Mouse (Mus musculus) left cerebral cortex, adult 9 months (tissue): ENCODE results near the gene Mcm2.

Source experiments
- DNase-seq, 2 experiments: peaks; one replicate each; pipeline ENCODE4 v3.0.0; 2022; ENCODE audit warnings: low spot score in 2 of 2

Mcm2 gene

DNA sequence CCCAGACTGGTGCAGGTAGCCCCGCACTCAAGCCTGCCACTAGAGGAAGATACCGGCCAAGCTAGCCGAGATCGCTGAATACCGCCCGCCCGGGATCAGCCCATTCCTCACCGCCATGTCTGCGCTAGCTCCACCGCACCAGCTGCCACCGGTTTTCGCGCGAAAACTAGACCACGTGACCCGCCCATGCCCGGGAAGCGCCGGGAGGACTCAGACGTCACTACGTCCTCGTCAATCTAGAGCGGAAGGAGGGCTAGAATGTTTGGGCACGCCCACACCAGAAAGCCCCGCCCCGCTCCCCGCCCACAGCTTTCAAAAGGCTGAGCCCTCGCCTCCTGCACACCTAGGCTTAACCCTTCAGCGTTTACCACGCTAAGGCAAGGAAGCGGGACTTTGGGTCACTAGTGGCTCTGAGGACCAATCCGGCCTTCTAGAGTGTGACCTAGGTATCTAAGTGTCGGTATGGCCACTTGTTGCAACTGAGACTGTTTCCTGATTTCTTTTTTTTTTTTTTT, at the start of gene Mcm2:
TSS of gene Mcm2 (minus strand) at position 247 of the 515 bp plus-strand sequence.
- peak; percentile 68 to 88 for DNase-seq

DNA sequence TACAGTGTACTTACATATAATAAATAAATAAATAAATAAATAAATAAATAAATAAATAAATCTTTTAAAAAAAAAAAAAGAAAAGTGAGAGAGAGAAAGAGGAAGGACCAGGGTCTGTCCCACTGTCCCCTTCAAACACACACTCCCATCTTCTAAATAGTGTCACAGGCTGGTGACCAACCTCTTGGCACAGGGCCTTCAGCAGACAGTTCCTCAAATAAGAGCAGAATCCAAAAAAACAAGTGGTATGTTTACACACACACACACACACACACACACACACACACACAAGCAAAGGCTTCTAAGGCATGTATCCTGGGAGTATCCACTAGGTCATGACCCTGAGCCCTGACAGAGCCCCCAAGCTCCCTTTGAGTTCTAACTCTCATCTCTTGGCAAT, 49.2 kb upstream of the Mcm2 start:
- DNase-seq, result no peak

DNA sequence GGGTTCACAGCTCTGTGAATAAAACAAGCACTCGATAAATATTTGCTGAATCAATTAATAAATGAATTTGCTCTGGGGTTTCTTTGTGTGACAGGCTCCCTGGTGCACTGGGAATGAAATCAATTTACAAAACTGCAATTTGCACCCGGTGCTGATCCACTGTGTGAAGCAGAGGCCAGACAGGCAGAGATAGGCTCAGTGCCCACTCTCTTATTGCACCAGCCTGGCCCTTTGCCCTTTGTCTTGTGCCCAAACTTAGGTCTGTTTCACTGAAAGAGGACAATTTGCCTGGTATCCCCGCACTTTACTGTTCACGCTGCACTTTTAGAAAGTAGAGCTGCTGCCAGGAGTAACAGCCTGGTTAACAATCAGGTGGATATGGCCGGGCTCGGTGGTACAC, 47.9 kb upstream of the Mcm2 start:
- DNase-seq, result no peak

DNA sequence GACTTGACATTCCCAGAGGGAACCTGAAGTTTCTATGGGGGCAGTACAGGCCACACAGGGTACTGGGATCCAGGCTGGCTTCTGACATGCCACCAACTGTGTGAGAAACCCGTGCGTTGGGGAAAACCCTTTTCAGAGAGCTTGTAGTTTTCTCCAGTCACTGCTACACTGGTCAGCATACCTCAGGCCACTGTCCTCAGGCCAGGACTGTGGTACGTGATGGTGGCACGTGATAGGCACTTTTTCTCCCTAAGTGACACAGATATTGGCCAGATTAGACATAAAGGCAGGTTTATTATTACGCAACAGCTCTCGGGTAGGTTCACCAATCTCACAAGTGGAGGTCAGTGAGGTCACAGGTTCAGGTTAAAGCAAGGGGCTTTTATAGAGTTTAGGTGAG, 45.1 kb upstream of the Mcm2 start:
- no peak for DNase-seq

DNA sequence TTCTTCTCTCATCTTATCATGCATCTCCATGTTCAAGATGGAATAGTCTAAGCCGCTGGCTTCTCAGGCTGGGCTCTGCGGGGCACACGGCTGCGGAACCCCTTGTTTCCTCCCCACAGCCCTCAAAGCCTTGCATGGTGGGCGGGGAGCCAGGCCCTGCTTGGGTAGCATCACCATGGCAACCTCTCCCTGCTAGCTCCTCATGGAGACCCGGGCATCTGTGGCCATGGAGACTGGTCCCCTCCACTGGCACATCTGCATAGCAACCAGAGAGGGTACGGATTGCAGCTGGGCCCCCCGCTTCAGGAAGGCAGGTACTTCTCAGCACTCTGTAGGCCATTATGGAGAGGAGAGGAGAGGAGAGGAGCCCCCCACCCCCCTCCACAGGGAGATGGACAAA, 44.0 kb upstream of the Mcm2 start:
- DNase-seq, result peak in 1 of 2 experiments; percentile 54

DNA sequence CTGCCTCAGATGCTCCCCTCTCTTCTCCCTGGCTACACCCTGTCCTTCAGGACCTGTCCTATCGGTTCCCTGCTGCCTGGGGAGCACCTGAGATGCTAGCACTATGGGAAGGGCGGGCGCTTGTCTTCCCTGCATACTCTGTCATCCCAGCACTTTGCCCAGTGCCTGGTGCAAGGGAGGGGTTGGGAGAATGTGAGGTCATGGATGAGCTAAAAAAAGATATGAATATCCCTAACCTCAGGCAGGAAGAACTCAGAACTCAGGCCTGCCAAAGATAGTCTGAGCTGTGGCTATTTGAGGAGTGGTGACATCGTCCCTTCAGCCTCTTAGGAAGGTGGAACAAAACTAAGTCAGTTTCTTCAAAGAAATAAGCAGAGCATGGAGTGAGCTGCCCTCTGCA, 43.0 kb upstream of the Mcm2 start:
- DNase-seq, result no peak

DNA sequence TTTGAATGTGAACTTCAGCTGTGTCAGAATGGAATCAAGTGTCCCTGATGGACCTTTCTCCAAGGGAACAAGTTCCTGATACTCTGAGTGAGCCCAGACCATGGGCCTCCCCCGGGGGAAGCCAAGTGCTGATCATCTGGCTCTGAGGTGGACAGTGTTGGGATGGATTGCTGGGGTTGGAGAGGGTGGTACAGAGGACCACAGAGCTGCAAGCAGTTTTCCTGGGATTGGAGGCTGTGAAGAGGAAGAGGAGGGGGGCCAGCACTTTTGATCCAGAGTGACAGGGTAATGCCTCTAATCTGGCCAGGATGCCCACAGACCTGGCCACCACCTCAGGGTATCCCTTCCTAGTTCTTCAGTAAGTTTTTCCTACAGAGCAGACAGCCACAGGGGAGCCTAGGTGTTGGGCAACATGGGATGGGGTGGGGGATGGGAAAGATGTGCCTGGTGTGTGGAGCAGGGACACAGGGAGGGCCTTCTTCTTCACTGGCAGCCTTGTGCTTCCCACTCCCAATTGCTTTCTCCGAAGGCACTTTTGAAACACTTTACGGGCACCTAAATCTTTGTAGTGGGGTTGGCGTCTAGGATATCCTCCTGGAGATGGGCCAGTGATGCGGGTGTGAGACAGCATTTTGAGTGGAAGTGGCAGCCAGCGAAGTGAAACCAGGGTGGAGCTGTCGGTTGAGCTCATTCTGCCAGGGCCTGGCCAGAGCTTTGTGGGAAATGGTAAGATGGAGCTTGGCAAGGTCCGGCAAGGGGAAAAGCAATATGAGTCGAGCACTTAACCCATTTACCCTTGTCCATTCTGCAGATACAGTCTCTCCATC, 41.7 kb upstream of the Mcm2 start:
- DNase-seq, result no peak

DNA sequence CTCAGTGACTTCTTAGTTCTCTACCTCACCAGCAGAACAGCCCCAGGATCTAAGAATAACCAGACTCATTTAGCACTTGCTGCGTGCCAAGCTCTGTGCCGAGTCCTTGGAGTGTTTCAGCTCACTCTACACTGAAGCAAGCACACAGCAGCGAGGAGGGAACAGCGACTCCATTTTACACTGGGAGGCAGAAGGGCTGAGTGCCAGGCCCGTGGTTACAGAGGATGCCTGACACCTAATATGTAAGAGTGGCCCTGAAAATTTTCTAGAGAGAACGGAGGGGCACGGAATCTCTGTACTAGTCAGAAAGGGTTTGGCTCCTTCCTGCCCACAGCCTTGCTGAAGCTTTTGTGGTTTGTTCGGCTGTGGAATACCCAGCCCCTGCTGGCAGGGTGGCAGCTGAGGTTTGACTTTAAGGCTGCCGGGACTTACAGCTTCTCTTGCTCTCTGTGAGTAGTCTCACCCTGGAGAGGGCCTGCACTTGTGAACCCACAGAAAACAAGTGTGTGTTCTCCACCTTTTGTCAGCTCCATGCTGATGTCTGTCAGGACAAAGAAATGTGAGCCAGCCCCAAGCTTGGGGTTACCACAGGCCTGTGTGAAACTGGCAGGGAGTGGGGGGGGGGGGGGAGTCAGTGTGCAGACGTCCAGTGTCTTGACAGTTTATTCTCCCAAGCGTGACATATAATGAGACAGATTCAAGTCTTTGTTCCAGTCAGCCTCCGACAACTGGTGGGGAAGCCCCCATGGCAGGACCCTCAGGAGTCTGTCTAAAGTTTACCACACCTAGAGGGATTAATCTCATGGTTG, 40.9 kb upstream of the Mcm2 start:
- peak in 1 of 2 experiments; percentile 76 for DNase-seq

DNA sequence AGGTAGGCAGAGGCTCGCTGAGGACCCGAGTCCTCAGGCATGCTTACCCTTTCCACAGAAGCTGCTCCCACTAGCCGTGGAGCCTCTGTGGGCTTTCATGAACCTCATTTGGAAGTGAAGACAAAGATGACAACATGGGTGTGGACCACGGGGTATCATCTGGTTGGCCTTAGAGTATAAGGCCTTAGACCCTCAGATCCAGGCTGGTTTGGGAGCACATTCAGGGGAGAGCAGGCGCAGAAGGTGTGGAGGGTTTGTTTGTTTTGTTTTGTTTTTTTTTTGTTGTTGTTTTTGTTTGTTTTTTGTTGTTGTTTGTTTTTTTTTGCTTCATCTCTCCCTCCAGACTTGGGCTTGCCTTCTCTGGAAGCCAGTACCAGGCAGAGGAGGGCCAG, 40.1 kb upstream of the Mcm2 start:
- no peak for DNase-seq

DNA sequence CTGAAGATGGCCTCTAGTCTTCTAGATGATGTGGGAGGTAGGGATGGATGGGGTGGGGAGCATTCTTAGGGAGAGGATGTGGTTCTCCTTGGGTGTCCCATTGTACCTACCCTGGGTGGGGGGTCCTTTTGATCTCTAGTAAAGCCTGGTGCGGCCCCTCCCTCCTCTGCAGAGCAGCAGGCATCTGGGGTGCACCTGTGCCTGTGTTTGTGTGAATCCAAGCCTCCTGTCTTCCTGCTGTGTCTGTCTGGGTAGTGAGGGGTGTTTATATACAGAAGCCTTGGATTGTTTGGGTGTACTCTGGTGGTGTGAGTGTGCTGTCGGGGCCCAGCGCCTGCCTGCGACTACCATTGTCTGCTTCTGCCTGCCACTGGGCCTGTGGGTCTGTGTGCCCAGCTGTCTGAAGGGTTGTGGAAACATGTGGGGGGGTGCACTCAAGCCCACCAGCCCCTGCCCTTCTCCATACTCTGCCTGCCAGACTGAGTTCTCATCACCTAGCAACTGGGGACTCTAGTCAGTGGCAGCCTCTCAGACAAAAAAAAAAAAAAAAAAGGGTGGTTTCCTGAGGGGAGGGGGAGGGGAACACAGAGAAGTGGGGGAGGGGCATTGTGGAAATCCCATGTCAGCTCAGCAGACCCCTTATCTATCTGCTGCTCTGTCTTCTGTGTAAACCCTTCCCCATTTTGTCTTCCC, 39.5 kb upstream of the Mcm2 start:
- no peak for DNase-seq

DNA sequence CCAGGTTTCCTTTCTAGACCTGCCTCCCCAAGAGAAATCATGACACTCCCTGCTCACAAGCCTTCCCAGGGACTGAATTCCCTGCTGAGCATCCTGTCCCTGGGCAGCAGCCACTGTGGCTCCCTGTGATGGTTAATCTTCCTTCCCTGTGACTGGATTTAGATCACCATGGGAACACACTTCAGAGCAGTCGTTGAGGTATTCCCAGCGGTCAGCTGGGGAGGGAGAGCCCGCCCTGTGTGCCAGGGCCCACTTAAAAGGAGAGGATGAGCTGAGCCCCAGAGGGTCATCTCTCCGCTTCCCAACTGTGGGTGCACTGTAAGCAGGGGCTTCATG, 38.6 kb upstream of the Mcm2 start:
- DNase-seq, result no peak

DNA sequence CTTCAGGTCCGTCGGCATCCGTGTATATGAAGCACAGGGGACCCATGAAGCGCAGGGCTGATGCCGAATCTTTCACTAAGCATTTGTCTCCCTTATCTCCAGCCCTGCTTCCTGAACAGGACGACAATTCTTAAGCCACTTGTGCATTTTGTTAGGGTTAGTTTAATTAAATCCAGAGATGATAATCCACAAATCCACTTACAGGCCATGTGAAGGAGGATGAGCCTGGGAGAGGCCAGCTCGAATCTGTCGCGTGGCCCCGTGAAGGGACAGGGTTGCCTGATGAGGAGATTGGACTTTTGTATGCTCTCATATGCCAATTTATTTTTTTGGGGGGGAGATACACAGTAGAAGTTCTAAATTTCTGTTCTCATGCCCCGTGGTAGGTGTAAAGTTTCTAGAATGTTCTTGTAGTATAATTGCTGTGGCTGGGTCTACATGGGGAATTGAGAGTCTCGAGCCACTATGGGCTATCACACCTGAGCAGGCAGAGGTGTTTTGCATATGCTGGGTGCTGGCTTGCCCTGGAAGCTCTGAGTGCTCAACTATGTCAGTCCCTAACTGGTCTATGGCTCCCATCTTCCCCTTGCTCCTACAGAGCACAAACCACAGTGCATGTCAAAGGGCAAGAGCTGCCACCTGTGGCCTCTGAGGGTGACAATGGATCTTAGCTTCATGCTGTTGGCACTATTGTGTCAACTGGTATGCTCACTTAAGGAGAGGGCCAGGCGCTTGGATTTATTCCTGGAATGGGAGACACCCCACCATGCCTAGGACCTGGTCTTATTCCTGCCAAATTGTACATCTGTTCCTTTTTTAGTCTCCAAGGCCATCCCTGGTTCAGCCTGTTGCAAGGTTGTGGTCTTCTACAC, 38.0 kb upstream of the Mcm2 start:
- no peak for DNase-seq

DNA sequence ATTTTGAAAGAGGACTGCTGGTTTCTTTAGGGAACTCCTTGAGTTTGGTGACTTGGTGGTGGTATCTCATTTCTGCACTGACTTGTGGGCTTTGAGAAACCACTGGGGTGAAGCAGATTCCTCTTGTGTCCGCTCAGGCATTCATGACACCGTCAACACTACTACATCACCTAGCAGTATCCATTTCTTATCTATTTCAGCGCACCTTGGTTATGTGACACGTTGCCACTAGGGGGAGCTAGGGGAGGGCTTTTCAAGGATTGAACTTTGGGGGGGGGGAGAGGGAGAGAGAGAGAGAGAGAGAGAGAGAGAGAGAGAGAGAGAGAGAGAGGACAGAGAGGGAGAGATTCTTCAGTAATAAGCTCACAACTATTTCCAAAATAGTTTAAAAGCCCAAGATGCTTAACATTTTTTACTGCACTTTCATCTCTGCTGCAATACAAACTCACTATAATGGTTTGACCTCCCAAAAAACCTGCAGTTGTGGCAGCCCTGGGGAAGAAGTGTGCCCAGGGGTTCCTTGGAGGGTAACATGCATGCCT, 37.2 kb upstream of the Mcm2 start:
- DNase-seq, result peak in 1 of 2 experiments; percentile 70

DNA sequence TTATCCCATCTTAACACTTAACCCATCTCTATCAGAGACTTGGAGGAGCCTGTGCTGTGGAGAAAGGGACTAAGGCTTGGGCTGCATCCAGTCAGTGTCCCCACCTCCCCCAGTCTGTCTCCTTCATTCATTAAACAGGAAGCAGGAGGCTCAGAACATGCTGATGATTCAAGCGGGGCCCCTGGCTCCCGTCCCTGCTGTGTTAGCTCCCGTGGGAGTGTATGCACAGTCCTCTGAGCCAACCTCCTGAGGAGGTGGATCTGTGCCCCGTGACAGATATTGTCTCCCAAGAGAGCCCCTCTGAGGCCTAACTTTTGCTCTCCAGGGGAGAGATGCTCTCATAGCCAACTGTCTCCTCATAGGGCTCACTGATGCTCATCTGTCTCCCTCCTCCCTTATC, 36.2 kb upstream of the Mcm2 start:
- peak in 1 of 2 experiments; percentile 71 for DNase-seq

DNA sequence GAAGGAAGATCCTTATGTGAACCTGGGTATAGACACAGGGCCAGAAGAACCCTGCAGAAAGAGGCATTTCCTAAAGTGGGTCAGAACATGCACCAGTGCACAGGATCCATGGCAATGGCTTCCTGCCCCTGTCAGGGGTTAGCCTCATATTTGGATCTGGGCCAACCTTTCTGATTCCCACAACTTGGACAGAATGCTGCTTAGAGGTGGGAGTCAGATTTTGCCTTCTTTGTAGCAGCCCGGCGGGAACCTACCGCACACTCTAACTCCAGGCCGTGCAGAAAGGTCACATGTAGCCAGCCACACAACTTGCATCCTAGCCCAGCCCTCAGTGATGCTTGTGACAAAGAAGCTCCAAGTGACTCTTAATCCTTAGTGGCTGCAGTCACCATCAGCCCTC, 35.6 kb upstream of the Mcm2 start:
- no peak for DNase-seq

DNA sequence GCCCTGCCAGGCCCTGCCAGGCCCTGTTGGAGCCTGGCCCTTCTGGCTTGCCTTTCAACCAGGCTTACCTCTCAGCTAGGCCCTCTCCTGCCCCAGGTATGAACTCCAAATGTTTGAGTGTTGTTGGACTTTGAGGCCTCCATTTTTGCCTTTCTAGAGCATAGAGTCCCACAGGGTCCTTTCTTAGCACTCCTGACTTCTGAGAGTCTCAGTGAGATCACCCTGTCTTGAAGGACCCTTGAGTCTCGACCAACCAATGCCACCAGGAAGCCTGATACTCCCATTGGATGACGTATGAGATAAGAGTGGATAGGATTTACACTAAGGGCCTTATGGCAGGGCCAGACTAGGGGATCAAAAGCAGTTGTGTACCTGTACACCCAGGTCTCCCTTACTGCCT, 32.9 kb upstream of the Mcm2 start:
- no peak for DNase-seq

DNA sequence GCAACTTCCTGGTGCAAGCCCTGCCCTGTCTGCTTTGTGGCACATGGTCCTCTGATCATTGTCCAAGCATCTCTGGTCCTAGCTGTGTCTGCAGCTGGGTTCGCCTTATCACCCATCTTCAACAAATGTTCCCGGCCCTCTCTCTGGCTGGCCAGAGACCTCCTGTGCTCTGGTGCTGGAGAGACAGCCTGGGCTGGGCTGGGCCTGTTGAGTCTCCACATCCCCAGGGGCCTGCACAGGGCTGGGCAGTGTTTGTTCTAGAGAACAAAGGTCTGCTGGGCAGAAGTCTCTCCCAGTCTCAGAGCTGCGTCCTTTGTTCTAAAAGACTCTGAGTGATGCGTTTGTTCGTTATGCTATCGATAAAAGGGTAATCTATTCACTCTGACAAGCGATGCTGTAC, 31.5 kb upstream of the Mcm2 start:
- no peak for DNase-seq

DNA sequence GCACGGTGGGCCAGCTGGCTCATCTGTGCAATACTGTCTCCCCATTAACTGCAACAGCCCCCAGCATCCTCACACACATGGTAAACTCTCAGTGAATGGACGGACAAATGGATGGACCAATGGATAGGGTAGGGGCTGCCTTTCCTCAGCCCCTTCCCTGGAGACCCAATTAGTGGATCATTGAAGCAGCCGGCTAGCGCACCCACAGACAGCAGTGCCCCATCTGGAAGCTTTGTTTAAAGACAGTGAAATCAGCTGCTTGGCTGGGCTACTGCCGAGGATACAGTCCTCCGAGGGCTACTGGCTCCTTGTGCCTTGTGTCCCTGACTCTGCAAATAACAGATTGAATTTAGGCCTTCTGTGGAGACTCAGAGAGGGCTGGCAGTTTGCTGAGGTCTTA, 30.9 kb upstream of the Mcm2 start:
- no peak for DNase-seq

DNA sequence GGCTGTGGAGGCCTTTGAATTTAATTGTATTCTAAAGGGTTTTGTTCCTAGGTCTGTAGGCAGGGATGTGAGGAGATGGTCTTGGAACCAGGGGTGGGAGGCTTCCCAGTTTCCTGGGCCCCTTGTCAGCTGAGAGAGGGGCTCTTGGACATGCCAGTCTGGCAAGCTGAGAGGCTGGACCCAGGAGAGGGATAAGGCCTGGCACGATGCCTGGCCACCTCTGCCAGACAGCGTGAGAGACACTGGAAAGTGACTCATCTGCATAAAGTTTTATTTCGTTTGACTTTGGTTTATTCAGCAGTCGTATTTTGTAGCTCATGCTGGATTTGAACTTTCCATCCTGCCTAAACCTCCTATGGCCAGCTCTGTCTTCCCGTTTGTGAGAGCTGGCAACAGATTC, 30.0 kb upstream of the Mcm2 start:
- DNase-seq, result no peak

DNA sequence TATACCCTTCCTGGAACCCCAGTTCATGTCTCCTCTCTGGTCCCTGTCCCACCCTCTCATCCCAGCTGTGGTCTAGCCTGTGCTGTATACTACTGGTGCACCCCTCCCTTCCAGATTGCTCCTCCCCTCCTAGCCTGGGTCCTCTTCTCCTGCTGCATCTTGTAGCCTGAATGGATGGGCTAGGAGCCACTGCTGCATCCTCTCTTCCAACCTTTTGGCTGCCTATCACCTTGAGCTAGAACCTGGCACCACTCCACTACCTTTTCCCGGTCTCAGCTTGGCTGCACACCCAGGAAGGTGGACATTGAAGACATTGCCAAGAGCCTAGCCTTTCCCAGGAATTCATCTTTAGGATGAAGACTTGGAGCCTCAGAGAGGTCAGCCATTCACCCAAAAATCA, 29.4 kb upstream of the Mcm2 start:
- no peak for DNase-seq

DNA sequence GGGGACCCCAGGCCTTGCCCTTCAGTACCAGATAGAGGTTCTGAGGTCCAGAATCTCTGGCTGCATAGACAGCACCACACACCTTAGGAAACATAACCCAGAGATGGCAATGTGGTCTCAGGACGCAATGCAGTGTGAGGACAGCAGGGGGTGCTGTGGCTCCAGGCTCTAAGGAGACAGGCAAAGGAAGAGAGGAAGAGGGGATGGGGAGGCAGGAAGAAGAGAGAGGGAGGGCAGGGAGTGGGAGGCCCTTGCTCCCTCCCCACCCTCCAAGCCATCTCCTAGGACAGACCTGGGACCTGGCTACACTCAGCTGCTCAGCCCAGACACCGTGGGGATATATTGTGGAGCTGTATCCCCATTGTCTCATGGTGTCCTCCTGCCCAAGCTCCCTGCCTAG, 29.0 kb upstream of the Mcm2 start:
- peak in 1 of 2 experiments; percentile 89 for DNase-seq
